Mouse (Mus musculus) heart, postnatal 0 days (tissue): ENCODE data around the gene Gm49337.

Source experiments
- CTCF ChIP-seq: IDR thresholded peaks from 2 replicates; pipeline ENCODE4 v1.5.1; 2016; ENCODE audit warnings: antibody characterized with exemption, control low read depth, low read depth
- EP300 ChIP-seq: IDR thresholded peaks from 2 replicates; pipeline ENCODE4 v1.6.1; 2016; ENCODE audit warnings: antibody characterized with exemption, low read depth

DNA sequence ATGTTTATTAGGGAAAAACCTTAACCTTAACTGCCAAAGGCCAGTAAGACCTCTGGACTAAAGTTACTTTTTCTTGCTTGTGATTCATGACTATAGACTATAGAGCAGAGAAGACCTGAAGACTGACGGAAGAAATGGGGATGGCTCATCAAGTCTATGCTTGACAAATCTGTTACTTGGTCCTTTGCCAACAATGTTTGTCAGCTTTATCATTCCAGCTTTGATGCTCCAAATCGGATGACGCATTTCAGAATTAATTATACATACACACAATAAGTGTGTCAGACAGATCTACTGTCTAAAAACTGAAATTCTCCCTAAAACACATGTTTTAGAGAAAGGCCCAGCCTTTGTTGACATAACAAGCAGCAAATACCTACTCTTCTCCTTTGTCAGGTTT, 156.1 kb downstream of the Gm49337 start:
- TF ChIP-seq CTCF = no peak
- TF ChIP-seq EP300 = no peak
